Mouse (Mus musculus): ENCODE data around the gene Ccdc74a.

The Ccdc74a gene

GRCm38 (mm10) chr16:17641301-17641700, 5.0 kb upstream of the Ccdc74a start:
- no peak for DNase-seq (ENCODE audit: low spot score in 2 of 2)

DNA sequence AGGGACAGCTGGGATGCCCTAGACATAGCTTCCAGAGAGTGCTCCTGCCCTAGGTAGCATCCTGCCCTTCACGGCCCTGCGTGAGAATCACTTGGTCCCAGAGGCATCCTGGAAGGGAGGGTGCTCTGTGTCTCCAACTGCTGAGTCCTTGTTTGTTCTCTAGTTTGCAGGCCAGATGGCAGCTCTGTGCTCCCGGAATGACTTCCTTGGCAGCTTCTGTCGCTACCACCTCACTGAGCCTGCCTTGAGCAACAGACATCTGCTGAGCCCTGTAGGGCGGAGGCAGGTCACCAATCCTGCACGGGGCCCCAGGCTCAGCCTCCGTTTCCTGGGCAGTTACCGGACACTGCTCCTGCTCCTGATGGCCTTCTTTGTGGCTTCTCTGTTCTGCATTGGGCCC, 4.0 kb upstream of the Ccdc74a start:
- DNase-seq (ENCODE audit: low spot score in 2 of 2) = no peak

GRCm38 (mm10) chr16:17643437-17643990, 2.8 kb upstream of the Ccdc74a start:
- DNase-seq (ENCODE audit: low spot score in 2 of 2) = no peak

DNA sequence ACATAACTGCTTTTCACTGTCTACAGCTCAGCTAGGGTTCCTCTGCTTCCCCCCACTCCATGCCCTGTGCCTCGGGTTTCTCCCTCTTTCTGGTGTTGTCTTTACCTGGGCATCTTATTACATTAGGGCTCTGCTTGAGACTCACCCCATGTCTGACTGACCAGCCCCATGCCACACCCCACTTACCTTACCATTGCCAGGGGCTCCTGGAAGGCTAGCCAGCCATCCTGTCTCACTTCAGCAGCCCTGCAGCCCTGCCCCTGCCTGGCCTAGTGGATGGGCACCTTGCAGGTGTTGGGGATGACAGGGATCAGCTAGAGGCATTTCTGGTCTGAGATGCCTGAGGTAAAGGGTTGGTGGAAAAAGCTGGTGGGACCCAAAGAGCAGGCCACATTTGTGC, 886 bp downstream of the Ccdc74a start:
- DNase-seq (ENCODE audit: low spot score in 2 of 2) = no peak

GRCm38 (mm10) chr16:17647566-17648340, 1.5 kb downstream of the Ccdc74a start:
- no peak for DNase-seq (ENCODE audit: low spot score in 2 of 2)

DNA sequence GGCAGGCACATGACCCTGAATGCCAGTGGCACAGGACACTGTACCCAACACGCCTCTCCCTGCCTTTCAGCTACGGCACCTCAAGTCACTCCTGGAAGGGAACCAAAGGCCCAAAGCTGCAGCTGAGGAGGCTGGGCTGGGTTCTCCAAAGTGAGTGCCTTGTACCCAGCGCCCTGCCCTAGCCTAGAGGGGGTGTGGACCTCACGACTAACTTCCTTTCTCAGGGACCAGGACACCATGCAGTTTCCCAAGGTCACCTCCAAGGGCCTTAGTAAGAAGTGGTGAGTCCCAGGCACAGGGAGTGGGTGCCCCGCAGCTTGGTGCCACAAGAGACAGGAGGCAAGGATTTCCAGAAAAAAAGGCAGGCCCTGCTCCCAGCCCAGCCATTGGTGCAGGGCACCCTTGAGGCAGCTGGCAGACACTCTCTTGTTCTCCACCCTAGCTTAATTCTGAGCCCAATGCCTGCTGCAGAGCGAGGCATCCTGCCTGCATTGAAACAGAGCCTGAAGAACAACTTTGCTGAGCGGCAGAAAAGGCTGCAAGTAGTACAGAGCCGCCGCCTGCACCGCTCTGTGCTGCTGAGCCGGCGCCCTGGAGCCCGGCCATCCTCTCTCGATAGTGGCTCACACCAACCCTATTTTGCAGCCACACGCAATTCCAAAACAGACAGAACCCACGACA, 3.8 kb downstream of the Ccdc74a start:
- no peak for DNase-seq (ENCODE audit: low spot score in 2 of 2)

- DNase-seq (ENCODE audit: low spot score in 2 of 2) = no peak
These were observed 4.4 kb downstream of the Ccdc74a start for GRCm38 (mm10) chr16:17650711-17651110.

DNA sequence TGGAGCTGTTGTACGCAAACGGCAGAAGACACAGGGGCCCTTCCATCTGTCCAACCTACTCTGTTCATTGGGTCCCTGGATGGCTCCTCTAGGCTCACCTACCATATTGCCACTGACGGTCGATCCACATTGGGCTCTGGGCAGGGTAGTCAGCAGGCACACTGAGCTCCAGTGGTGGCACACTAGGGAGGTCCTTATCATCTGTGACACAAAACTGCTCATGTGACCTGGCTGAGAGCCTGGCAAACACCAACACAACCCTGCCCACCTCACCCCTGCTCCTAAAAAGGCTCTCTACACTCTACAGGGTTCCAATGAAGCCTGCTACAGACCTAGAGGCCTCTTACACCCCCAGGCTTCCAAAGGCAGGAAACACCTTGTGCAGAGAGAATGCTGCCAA, 6.3 kb downstream of the Ccdc74a start:
- no peak for DNase-seq (ENCODE audit: low spot score in 2 of 2)

DNA sequence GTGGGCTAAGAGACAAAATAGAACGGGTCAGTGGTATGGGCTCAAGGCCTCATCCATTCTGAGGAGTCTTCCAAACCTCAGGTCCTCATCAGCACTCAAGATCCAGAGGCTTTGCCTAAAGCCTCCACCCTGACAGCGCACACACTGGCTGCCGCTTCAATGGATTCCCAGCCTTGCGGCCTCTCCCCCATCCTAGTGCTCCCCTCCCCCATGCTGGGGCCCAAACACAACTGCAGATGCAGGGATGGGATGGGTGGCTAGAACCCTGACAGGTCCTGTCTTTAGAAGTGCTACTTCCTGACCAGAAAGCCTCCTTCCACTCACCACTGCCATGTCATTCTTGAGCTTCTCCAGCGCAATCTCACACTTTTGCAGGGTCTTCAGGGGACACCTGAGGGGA, 7.3 kb downstream of the Ccdc74a start:
- DNase-seq (ENCODE audit: low spot score in 2 of 2) = no peak

- no peak for DNase-seq (ENCODE audit: low spot score in 2 of 2)
These were observed 8.0 kb downstream of the Ccdc74a start for GRCm38 (mm10) chr16:17654188-17654795.

DNA sequence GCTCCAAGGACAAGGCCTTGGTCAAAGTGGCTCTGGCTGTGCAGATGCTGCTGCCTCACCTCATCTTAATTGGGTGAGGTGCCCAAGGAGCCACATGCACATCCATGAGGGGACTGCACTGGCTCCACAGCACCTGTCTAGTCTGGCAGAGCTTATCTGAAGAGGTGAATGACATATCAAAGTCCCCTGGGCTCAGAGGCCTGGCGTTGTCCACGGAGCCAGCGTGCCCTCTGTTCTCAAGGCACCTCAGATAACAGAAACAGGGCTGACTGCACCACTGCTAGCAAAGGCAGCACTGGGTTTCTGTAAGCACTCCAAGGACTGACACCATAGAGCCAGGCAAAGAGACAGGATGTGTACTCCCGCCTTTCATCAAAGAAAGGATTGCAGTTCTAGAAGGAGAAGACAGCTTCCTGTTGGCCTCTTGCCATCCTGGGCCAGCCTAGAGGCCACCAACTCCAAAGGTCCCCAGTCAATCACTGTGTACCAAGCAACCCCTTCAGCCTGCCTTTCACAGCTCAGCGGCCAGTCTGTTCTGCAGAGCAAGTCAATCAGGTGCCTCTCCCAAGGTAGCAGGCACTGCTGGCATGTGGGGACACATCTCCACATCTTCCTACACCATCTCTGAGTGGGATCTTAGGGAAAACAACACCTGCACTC, 10.1 kb downstream of the Ccdc74a start:
- DNase-seq (ENCODE audit: low spot score in 2 of 2) = no peak

DNA sequence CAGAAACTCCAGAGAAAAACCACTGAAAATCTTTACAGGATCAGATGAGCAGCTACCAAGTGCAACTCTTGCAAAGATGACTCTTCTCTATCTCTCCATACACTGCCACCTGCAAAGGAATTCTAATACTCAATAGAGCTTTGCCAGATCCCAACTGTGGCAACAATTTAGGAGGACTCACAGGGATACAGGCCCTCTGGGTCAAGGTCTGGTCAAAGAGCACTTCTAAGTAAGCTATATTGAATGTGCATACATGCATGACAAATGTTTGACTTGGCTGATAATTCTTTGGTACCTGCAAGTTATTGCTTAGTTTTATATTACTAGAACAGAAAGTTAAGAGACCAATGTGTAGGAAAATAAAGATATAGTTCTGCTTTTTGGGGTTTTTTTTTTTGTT, 19.3 kb downstream of the Ccdc74a start:
- no peak for DNase-seq (ENCODE audit: low spot score in 2 of 2)

GRCm38 (mm10) chr16:17669886-17670285, 23.6 kb downstream of the Ccdc74a start:
- DNase-seq (ENCODE audit: low spot score in 2 of 2) = no peak

DNA sequence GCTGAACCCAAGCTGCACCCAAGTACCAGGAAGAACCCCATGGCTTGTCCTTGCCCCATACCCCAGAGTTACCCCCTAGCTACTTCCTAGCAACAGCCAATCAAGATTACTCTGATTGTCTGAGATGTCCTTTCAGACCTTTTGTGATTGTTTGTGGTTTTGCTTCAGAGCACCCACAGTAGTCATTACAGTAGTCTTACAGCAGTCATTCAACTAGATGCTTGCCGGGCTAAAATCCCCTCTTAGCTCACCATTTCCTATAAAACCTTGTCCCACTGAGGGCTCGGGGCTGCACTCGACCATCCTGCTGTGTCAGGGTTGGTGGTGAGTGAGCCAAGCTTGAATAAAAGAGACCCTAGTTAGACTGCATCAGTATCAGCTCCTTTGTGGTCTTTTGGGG, 48.6 kb downstream of the Ccdc74a start:
- no peak for DNase-seq (ENCODE audit: low spot score in 2 of 2)

Measured in frontal cortex, postnatal 25 days (tissue).